Mouse (Mus musculus): ENCODE measurements around the gene Cldn15.
"Not testable (repeated sequence)": the region's sequence is repeated elsewhere in the genome, so short reads cannot be mapped to it uniquely, and the experiment has no call there.

Cldn15 gene

DNA sequence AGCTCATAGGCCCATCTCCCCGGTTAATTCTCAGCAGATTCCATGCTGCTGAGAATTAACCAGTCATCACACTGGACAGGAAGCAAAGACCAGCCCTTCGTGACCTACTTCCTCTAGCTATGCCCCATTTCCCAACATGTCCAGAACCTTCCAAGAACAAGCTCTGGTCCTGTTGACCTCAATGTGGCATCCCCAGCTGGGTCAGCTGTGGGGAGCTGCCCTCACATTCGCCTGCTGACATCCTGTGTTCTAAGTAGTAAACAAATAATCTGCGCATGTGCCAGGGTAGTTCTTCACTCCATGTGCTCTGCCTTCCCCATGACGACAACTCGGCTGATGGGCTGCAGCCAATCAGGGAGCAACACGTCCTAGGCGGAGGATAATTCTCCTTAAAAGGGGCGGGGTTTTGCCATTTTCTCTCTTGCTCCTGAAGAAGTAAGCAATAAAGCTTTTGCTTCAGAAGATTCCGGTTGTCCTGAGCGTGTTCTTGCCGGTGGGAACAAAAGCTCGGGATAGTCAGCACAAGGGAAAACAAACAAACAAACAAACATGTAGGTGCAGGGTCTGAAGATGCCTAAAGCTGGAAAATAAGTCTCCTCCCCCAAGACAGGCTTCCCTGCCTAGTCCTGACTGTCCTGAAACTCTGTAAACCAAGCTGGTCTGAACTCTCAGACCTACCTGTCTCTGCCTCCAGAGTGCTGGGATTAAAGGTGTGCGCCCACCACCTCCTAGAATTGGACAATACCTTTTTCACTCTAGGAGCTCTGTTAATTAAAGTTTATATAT is 16.7 kb upstream of the Cldn15 start:
- DNase-seq (ENCODE audit: low read depth) = not testable (repeated sequence)

- no peak for DNase-seq (ENCODE audit: low read depth)
Observed at GRCm38 (mm10) chr5:136950521-136950920, 15.9 kb upstream of the Cldn15 start.

- no peak for DNase-seq (ENCODE audit: low read depth)
Observed at GRCm38 (mm10) chr5:136952153-136952552, 14.3 kb upstream of the Cldn15 start.

- peak; percentile 88 for DNase-seq (ENCODE audit: low read depth)
Observed at GRCm38 (mm10) chr5:136953015-136953414, 13.4 kb upstream of the Cldn15 start, which contains the start of gene Fis1. Gene Fis1, plus strand, starts transcription at chr5:136953275.

GRCm38 (mm10) chr5:136953440-136953951 is 12.9 kb upstream of the Cldn15 start:
- DNase-seq (ENCODE audit: low read depth) = peak; percentile 20

- no peak for DNase-seq (ENCODE audit: low read depth)
Observed at GRCm38 (mm10) chr5:136955622-136956021, 10.8 kb upstream of the Cldn15 start.

GRCm38 (mm10) chr5:136957250-136957649 is 9.2 kb upstream of the Cldn15 start:
- DNase-seq (ENCODE audit: low read depth) = no peak

GRCm38 (mm10) chr5:136958991-136959605 is 7.3 kb upstream of the Cldn15 start:
- no peak for DNase-seq (ENCODE audit: low read depth)

DNA sequence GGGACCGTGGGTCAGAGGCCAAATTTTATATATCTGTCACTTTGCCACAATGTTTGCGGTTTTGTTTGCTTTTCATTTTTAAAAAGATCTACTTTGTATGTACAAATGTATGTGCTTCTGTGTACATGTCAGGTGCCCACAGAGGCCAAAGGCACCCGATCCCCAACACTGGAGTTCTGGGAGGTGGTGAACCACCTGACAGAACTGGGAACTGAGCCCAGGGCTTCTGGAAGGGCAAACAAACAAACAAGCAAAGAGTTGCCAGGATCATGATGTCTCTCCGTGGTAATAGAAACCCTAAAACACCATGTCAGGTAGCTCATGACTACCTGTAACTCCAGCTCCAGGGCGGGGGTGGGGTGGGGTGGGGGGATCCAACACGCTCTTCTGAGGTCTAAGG is 6.4 kb upstream of the Cldn15 start:
- no peak for DNase-seq (ENCODE audit: low read depth)

DNA sequence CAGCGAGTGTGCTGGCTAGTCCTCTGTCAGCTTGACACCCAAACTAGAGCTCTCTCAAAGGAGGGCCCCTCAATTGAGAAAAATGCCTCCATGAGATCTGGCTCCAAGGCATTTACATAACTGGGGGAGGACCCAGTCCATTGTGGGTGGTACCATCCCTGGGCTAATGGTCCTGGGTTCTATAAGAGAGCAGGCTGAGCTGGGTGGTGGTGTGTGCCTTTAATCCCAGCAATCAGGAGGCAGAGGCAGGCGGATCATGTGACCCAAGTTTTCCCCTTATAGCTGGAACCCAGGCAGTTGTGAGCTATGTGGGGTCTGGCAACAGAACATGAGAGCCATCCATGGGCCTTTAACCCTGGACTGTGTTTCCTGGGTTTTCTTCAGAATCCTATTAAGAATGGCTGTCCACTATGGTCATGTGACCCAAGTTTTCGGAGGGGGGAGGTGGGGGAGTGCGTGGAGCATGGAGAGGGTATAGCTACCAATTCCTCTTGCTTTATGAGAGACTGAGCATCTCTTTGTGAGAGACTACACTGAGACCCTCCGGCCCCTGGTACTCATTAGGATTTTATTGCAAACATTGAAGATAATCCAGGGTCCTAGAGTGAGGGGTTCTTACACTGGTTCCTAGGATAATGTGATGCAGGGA is 5.0 kb upstream of the Cldn15 start:
- DNase-seq (ENCODE audit: low read depth) = peak; percentile 16

- peak; percentile 94 for DNase-seq (ENCODE audit: low read depth)
Observed at GRCm38 (mm10) chr5:136961983-136962461, 4.4 kb upstream of the Cldn15 start.

- peak; percentile 90 for DNase-seq (ENCODE audit: low read depth)
Observed at GRCm38 (mm10) chr5:136962501-136962900, 3.9 kb upstream of the Cldn15 start.

- DNase-seq (ENCODE audit: low read depth) = no peak
Observed at GRCm38 (mm10) chr5:136962966-136963540, 3.4 kb upstream of the Cldn15 start.

GRCm38 (mm10) chr5:136965210-136965609 is 1.2 kb upstream of the Cldn15 start:
- DNase-seq (ENCODE audit: low read depth) = no peak

GRCm38 (mm10) chr5:136965686-136966085 is 730 bp upstream of the Cldn15 start:
- no peak for DNase-seq (ENCODE audit: low read depth)

GRCm38 (mm10) chr5:136966861-136967455 is 542 bp downstream of the Cldn15 start:
- DNase-seq (ENCODE audit: low read depth) = no peak

GRCm38 (mm10) chr5:136967592-136967991 is 1.2 kb downstream of the Cldn15 start:
- no peak for DNase-seq (ENCODE audit: low read depth)

DNA sequence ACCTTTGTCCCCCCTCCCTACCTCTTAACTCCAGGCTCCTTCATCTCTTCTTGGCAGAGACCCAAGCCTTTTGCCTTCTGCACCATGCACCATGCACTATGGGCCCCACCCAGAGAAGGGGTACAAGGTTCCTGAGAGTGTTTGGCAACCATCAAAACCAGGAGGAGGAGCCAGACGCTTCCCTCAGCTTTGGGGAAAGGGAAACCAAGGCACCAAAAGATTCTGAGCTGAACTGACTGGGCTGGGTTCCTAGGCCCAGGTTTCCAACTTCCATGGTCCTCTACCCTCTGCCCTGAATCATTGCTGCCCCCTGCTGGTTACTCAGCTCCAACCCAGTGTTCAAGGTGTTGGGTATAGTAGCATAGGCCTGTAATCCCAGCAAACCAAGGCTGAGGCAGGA is 4.3 kb downstream of the Cldn15 start:
- peak; percentile 82 for DNase-seq (ENCODE audit: low read depth)

DNA sequence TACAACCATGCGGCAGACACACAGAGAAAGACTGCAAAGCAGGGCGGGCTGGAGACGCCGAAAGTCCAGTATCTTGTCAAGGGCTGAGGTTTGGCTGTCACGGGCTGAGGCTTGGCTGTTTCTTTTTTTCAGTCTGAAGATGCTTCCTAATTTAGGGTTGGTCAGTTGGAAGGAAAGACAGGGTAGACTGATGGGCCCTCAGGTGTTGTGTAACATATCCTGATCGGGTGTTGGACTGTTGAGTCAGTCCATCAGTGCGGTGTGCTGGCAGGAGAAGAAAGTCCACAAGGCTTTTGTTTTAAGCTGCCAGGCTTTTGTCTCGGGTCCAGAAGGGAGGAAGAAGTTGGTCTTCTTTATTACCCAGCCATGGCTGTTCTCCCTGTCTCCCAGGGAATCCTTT is 7.3 kb downstream of the Cldn15 start:
- no peak for DNase-seq (ENCODE audit: low read depth)

DNA sequence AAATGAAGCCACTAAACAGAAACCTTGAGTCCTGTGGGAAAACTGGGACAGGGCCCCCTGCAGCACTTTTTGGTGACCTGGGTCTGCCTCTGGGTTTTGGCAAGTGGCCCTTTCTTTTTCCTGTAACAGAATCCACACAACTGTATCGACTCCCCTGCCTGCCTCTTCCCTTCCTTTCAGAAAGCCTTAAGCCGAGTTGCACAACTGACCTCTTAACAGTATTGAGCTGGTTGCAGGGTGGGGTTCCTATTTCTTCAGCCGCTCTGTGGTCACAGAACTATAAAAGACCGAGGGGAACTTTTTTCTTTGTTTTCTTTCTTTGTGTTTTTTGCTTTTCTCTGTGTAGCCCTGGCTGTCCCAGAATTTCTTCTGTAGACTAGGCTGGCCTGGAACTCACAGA is 11.4 kb downstream of the Cldn15 start:
- DNase-seq (ENCODE audit: low read depth) = no peak

DNA sequence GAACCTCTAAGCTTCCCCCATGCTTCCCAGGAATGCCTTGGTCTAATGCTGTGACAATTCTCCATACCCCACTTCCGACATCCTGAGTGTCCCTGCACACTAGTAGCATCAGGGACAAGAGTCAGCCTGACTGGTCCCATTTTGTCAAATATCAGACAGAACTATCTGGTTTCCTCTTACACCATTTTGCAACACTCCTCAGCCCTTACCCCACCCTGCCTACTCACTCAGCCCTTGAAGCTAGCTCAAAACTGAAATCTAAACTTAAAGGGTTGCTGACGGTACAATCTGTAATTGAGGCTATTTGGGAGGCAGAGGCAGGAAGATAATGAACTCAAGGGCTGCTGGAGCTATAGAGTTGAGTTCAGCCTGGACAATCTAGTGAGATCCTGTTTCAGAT is 13.3 kb downstream of the Cldn15 start:
- DNase-seq (ENCODE audit: low read depth) = no peak

DNA sequence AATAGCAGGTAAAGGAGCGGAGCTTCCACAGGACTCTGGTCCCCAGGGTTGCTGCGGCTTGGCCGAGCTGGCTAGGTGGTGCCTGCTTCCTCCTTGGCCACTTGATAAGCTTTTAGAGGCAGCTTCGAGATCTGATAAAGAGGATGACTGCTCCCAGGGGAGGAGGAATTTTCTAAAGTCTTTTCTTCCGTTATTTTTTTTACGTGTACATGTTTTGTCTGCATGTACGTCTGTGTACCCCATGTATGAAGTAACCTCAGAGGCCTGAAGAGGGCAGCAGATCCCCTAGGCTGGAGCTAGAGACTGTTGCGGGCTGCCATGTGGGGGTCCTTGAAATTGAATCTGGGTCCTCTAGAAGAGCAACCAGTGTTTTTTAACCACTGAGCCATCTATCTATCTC is 14.6 kb downstream of the Cldn15 start:
- peak; percentile 18 for DNase-seq (ENCODE audit: low read depth)

All from induced T-regulatory cell, adult 2 months (primary cell).